Comparison of ENCODE assay signal across 27 mouse cellular contexts in the genomic region with DNA sequence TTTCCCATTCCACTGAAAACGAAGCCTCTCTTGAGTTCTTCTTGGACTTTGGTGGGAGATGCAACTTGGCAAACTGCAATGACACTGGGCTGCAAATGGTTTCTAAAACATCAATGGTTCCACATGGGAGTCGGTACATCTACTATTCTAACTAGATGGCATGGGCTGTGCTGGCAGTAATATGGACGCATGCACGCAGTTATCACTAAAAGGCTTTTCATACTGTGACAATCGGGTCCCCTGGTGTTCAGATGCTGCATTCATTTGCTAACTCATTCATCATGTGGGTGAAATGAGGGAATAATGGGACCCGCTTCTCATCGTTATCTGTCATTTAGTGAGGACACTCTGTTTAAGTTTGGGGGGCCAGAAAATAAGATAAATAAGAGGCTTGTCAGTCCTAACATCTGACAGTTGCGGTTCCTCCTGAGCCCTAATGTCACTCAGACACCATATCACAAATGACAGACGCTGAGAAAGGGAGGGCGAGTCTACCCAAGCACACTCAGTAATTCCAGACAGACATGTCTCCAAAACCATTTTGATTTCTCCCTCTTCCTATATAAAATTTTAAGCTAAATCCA.
A peak's percentile ranks its signal among the peaks of the same experiment; 100 is the strongest.
DNase-seq lines count a peak whose midpoint lies in the region; ATAC-seq and TF ChIP-seq lines count a peak whose summit lies in the region.
"Had no signal": no experiment of that assay in that cellular context is flagged by ENCODE, and none has a peak within 500 bp of the region (broad histone marks: within the 10 kb centered on the region; RNA-seq: fewer than 3 reads in every experiment).

No protein-coding gene starts in this region.

- no peaks in the 10 kb centered on the region for H3K36me3 ChIP-seq in forebrain, embryonic 14.5 days (ENCODE audit: control insufficient read depth, insufficient read depth, low read length)
- no peaks in the 10 kb centered on the region for H3K36me3 ChIP-seq in forebrain, embryonic 11.5 days (ENCODE audit: control insufficient read depth, insufficient read depth, low read length)
- no peaks in the 10 kb centered on the region for H3K36me3 ChIP-seq in midbrain, embryonic 13.5 days
- H3K36me3 ChIP-seq in midbrain, embryonic 11.5 days (ENCODE audit: control insufficient read depth, insufficient read depth, low read length), result no peaks in the 10 kb centered on the region
- H3K36me3 ChIP-seq in forebrain, embryonic 16.5 days (ENCODE audit: control insufficient read depth, insufficient read depth), result no peaks in the 10 kb centered on the region
- H3K36me3 ChIP-seq in hindbrain, postnatal 0 days (ENCODE audit: insufficient read depth, low read length), result no peaks in the 10 kb centered on the region
- H3K36me3 ChIP-seq: G1E; heart, embryonic 15.5 days; limb, embryonic 12.5 days; midbrain, embryonic 12.5 days had no signal

- no peak overlapping the region for H3K4me2 ChIP-seq in forebrain, embryonic 14.5 days (ENCODE audit: low read length)
- no peak overlapping the region for H3K4me2 ChIP-seq in forebrain, embryonic 11.5 days (ENCODE audit: low read depth, low read length, severe bottlenecking)
- H3K4me2 ChIP-seq in midbrain, embryonic 13.5 days (replicated peaks), result no peak overlapping the region
- no peak overlapping the region for H3K4me2 ChIP-seq in midbrain, embryonic 11.5 days
- no peak overlapping the region for H3K4me2 ChIP-seq in forebrain, embryonic 16.5 days (ENCODE audit: low read length)
- no peak overlapping the region for H3K4me2 ChIP-seq in hindbrain, postnatal 0 days (ENCODE audit: low read depth, low read length)
- H3K4me2 ChIP-seq: heart, embryonic 15.5 days; limb, embryonic 12.5 days; liver, embryonic 11.5 days; midbrain, embryonic 12.5 days had no signal

- H3K9me3 ChIP-seq in forebrain, embryonic 14.5 days (replicated peaks; ENCODE audit: control insufficient read depth, low read length), result no peaks in the 10 kb centered on the region
- H3K9me3 ChIP-seq in forebrain, embryonic 11.5 days (ENCODE audit: control insufficient read depth, low read length), result no peaks in the 10 kb centered on the region
- no peaks in the 10 kb centered on the region for H3K9me3 ChIP-seq in midbrain, embryonic 13.5 days
- H3K9me3 ChIP-seq in midbrain, embryonic 11.5 days (ENCODE audit: control insufficient read depth, low read length), result no peaks in the 10 kb centered on the region
- H3K9me3 ChIP-seq in forebrain, embryonic 16.5 days (ENCODE audit: control insufficient read depth, low read length), result no peaks in the 10 kb centered on the region
- no peaks in the 10 kb centered on the region for H3K9me3 ChIP-seq in hindbrain, postnatal 0 days (ENCODE audit: low read length)
- H3K9me3 ChIP-seq: heart, embryonic 15.5 days; limb, embryonic 12.5 days; midbrain, embryonic 12.5 days had no signal

- 51% methylated on average over 10 of the region's 10 CpGs for WGBS in forebrain, embryonic 14.5 days
- 79% methylated on average over 10 of the region's 10 CpGs for WGBS in forebrain, embryonic 11.5 days
- WGBS in midbrain, embryonic 13.5 days, result 65% methylated on average over 10 of the region's 10 CpGs
- 84% methylated on average over 10 of the region's 10 CpGs for WGBS in midbrain, embryonic 11.5 days
- 53% methylated on average over 10 of the region's 10 CpGs for WGBS in forebrain, embryonic 16.5 days
- 43% methylated on average over 10 of the region's 10 CpGs for WGBS in hindbrain, postnatal 0 days

- TF ChIP-seq CTCF in hindbrain, postnatal 0 days (IDR thresholded peaks at IDR 0.05; ENCODE audit: low read depth), result peak; percentile 17; the same call in 1 of the 2 replicates

- no peaks in the 10 kb centered on the region; the same call in 1 of the 2 replicates for H3K4me1 ChIP-seq in forebrain, embryonic 14.5 days (ENCODE audit: control insufficient read depth, insufficient read depth, low read length)
- H3K4me1 ChIP-seq in forebrain, embryonic 11.5 days (replicated peaks; ENCODE audit: control insufficient read depth, insufficient read depth, low read length), result no peaks in the 10 kb centered on the region
- peaks cover 4% of the 10 kb centered on the region; the same call in 1 of the 2 replicates for H3K4me1 ChIP-seq in midbrain, embryonic 13.5 days (replicated peaks)
- H3K4me1 ChIP-seq in midbrain, embryonic 11.5 days (ENCODE audit: control insufficient read depth, insufficient read depth, low read length), result peaks cover 3% of the 10 kb centered on the region
- H3K4me1 ChIP-seq in forebrain, embryonic 16.5 days (replicated peaks; ENCODE audit: control insufficient read depth, insufficient read depth, low read length), result no peaks in the 10 kb centered on the region
- H3K4me1 ChIP-seq in hindbrain, postnatal 0 days (ENCODE audit: insufficient read depth, low read length), result 0 out of 2 replicates have a peak, but pooled peaks cover 1% of the 10 kb centered on the region
- H3K4me1 ChIP-seq: heart, embryonic 15.5 days; limb, embryonic 12.5 days had no signal

- DNase-seq in forebrain, embryonic 14.5 days (ENCODE audit: low spot score), result peak; percentile 31
- DNase-seq in forebrain, embryonic 11.5 days (ENCODE audit: low spot score), result no peak
- no peak for DNase-seq in midbrain, embryonic 11.5 days (ENCODE audit: low spot score, missing footprints)
- DNase-seq in hindbrain, postnatal 0 days (ENCODE audit: low spot score), result no peak
- DNase-seq: adrenal gland, adult 8-10 months; B cell, adult 2 months; cerebellum, adult 2 months; gastrocnemius, postnatal 25 days; heart, adult 2 months; heart, postnatal 36 days; kidney, adult 2 months; lung, adult 18-20 months; lung, postnatal 10 days; right cerebral cortex, adult 18-20 months; right cerebral cortex, postnatal 4 days; thymus, postnatal 14 days had no signal

- H3K27ac ChIP-seq in forebrain, embryonic 14.5 days (ENCODE audit: low read depth, low read length), result no peak overlapping the region
- H3K27ac ChIP-seq in forebrain, embryonic 11.5 days (ENCODE audit: low read depth, low read length), result no peak overlapping the region
- H3K27ac ChIP-seq in midbrain, embryonic 13.5 days, result no peak overlapping the region
- H3K27ac ChIP-seq in midbrain, embryonic 11.5 days (ENCODE audit: low read depth, low read length), result no peak overlapping the region
- H3K27ac ChIP-seq in forebrain, embryonic 16.5 days (ENCODE audit: low read length), result no peak overlapping the region
- no peak overlapping the region for H3K27ac ChIP-seq in hindbrain, postnatal 0 days
- H3K27ac ChIP-seq: heart, adult 2 months; heart, embryonic 15.5 days; kidney, postnatal 0 days; limb, embryonic 12.5 days; midbrain, embryonic 12.5 days had no signal

- H3K9ac ChIP-seq in forebrain, embryonic 14.5 days (ENCODE audit: low read length), result no peak overlapping the region
- no peak overlapping the region for H3K9ac ChIP-seq in forebrain, embryonic 11.5 days (ENCODE audit: low read length)
- H3K9ac ChIP-seq in midbrain, embryonic 13.5 days (replicated peaks), result no peak overlapping the region
- no peak overlapping the region for H3K9ac ChIP-seq in midbrain, embryonic 11.5 days (ENCODE audit: low read length)
- H3K9ac ChIP-seq in forebrain, embryonic 16.5 days (replicated peaks; ENCODE audit: low read depth, low read length), result no peak overlapping the region
- no peak overlapping the region for H3K9ac ChIP-seq in hindbrain, postnatal 0 days (replicated peaks; ENCODE audit: low read length)
- H3K9ac ChIP-seq: heart, embryonic 15.5 days; limb, embryonic 12.5 days; midbrain, embryonic 12.5 days had no signal

- H3K4me3 ChIP-seq in forebrain, embryonic 14.5 days (ENCODE audit: low read depth, low read length), result no peak overlapping the region
- no peak overlapping the region for H3K4me3 ChIP-seq in forebrain, embryonic 11.5 days (ENCODE audit: low read depth, low read length)
- no peak overlapping the region for H3K4me3 ChIP-seq in midbrain, embryonic 13.5 days (replicated peaks)
- H3K4me3 ChIP-seq in midbrain, embryonic 11.5 days (ENCODE audit: low read depth, low read length), result no peak overlapping the region
- no peak overlapping the region for H3K4me3 ChIP-seq in forebrain, embryonic 16.5 days (replicated peaks; ENCODE audit: low read length)
- H3K4me3 ChIP-seq in hindbrain, postnatal 0 days (ENCODE audit: low read length), result no peak overlapping the region
- H3K4me3 ChIP-seq: heart, adult 2 months; heart, embryonic 15.5 days; limb, embryonic 12.5 days; midbrain, embryonic 12.5 days had no signal

- ATAC-seq in forebrain, embryonic 14.5 days, result no peak
- no peak for ATAC-seq in forebrain, embryonic 11.5 days (replicated peaks; ENCODE audit: low FRiP score)
- ATAC-seq in midbrain, embryonic 13.5 days, result 0 out of 2 replicates have a peak, but pooled peaks have one; percentile 40
- ATAC-seq in midbrain, embryonic 11.5 days (ENCODE audit: low FRiP score), result no peak
- ATAC-seq in forebrain, embryonic 16.5 days, result peak; percentile 33; the same call in 1 of the 2 replicates
- ATAC-seq in hindbrain, postnatal 0 days, result no peak
- no peak for ATAC-seq in megakaryocyte progenitor cell, adult 5-6 weeks (replicated peaks; ENCODE audit: poor library complexity)
- ATAC-seq: activated CD4-positive, CD25-positive, alpha-beta regulatory T cell, adult 4 months had no signal

- no peaks in the 10 kb centered on the region for H3K27me3 ChIP-seq in forebrain, embryonic 14.5 days (replicated peaks; ENCODE audit: control insufficient read depth, insufficient read depth, low read length)
- H3K27me3 ChIP-seq in forebrain, embryonic 11.5 days (ENCODE audit: control insufficient read depth, insufficient read depth, low read length), result no peaks in the 10 kb centered on the region
- H3K27me3 ChIP-seq in midbrain, embryonic 13.5 days, result no peaks in the 10 kb centered on the region
- no peaks in the 10 kb centered on the region for H3K27me3 ChIP-seq in midbrain, embryonic 11.5 days (ENCODE audit: control insufficient read depth, insufficient read depth, low read length)
- H3K27me3 ChIP-seq in forebrain, embryonic 16.5 days (replicated peaks; ENCODE audit: control insufficient read depth, insufficient read depth, low read length), result no peaks in the 10 kb centered on the region
- no peaks in the 10 kb centered on the region for H3K27me3 ChIP-seq in hindbrain, postnatal 0 days (ENCODE audit: insufficient read depth, low read length)
- H3K27me3 ChIP-seq: CH12.LX; heart, embryonic 15.5 days; limb, embryonic 12.5 days; midbrain, embryonic 12.5 days had no signal

Comparison
In these comparisons a context has a peak if more than half of its experiments do, and no peak if none do; other contexts are left out.
1. ATAC-seq: peak in midbrain, embryonic 13.5 days (single experiment) and forebrain, embryonic 16.5 days (single experiment); none in forebrain, embryonic 14.5 days (single experiment), forebrain, embryonic 11.5 days (single experiment), midbrain, embryonic 11.5 days (single experiment), hindbrain, postnatal 0 days (single experiment) and megakaryocyte progenitor cell, adult 5-6 weeks (single experiment).